Mouse (Mus musculus): ENCODE results near the gene Gimap8.
"Not testable (repeated sequence)": the region's sequence is repeated elsewhere in the genome, so short reads cannot be mapped to it uniquely, and the experiment has no call there.

DNA sequence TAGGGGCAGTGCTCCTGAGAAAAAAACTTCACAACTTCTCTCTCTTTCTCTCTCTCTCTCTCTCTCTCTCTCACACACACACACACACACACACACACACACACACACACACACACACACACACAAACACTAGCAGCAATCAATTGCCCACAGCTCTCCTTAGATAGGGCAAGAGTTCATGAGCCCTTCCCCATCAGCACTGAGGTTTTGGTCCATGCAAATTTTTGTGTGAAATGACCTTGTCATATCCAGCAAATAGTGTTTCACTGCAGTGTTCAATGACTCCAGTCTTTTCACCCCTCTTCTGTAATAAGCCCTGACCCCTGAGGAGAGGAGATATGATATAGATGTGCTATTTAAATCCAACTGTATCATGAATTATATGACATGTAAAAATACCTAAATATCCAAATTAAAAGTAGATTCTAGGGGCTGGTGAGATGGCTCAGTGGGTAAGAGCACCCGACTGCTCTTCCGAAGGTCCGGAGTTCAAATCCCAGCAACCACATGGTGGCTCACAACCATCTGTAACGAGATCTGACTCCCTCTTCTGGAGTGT lies 36.3 kb downstream of the Gimap8 start:
- TF ChIP-seq POLR2A (IDR thresholded peaks at IDR 0.05; ENCODE audit: control insufficient read depth, low read depth, low read length); CTCF (IDR thresholded peaks at IDR 0.05; ENCODE audit: control insufficient read depth, insufficient read depth, insufficient replicate concordance, low read depth, low read length): not testable (repeated sequence)
